Mouse (Mus musculus) lung, postnatal 0 days (tissue): ENCODE data around the gene Lmntd2. TPM values are rescaled to one million over a fixed set of nuclear protein-coding genes. Genes with fewer than 3 reads are reported as not detected.
A peak's percentile ranks its signal among the peaks of the same experiment; 100 is the strongest.

ENCODE experiments used
- ATAC-seq: fragments of 200-750 bp; cut with Nextera tagmentation; 2 replicates; pipeline ENCODE4 v1.8.0; 2017; ENCODE audit warnings: moderate library complexity
- DNase-seq: peaks from one replicate; pipeline ENCODE4 v3.0.0-alpha.2; 2016; ENCODE audit warnings: low spot score
- H3K27ac ChIP-seq: fragments of 300-500 bp; sonication (generic); 2 replicates; pipeline ENCODE4 v1.5.1; 2014; ENCODE audit warnings: antibody characterized with exemption, mild to moderate bottlenecking, low read length, mixed read lengths
- H3K27me3 ChIP-seq: fragments of 300-500 bp; sonication (generic); replicated peaks from 2 replicates; pipeline ENCODE4 v1.6.1; 2014; ENCODE audit warnings: low read length, mixed read lengths; ENCODE audit not compliant: insufficient read depth
- H3K36me3 ChIP-seq: fragments of 300-500 bp; sonication (generic); 2 replicates; pipeline ENCODE4 v1.6.1; 2014; ENCODE audit warnings: low read length, mixed read lengths; ENCODE audit not compliant: insufficient read depth
- H3K4me1 ChIP-seq: fragments of 300-500 bp; sonication (generic); 2 replicates; pipeline ENCODE4 v1.6.1; 2014; ENCODE audit warnings: antibody characterized with exemption, low read depth, low read length, mixed read lengths; ENCODE audit not compliant: insufficient read depth
- H3K4me2 ChIP-seq: fragments of 300-500 bp; sonication (generic); replicated peaks from 2 replicates; pipeline ENCODE4 v1.6.1; 2014; ENCODE audit warnings: low read depth, mild to moderate bottlenecking, low read length, moderate library complexity, mixed read lengths
- H3K4me3 ChIP-seq: fragments of 300-500 bp; sonication (generic); 2 replicates; pipeline ENCODE4 v1.5.1; 2014; ENCODE audit warnings: low read depth, low read length
- H3K9ac ChIP-seq: fragments of 300-500 bp; sonication (generic); replicated peaks from 2 replicates; pipeline ENCODE4 v1.6.1; 2014; ENCODE audit warnings: low read depth, mild to moderate bottlenecking
- H3K9me3 ChIP-seq: fragments of 300-500 bp; sonication (generic); 2 replicates; pipeline ENCODE4 v1.6.1; 2016; ENCODE audit warnings: low read length, mixed read lengths
- CTCF ChIP-seq: IDR thresholded peaks from 2 replicates; pipeline ENCODE4 v1.5.1; 2016; ENCODE audit warnings: antibody characterized with exemption, mild to moderate bottlenecking
- EP300 ChIP-seq: IDR thresholded peaks from 2 replicates; pipeline ENCODE4 v1.6.1; 2016; ENCODE audit warnings: antibody characterized with exemption, mild to moderate bottlenecking, control low read depth
- WGBS: fragments of 180-500 bp; shearing (Covaris S2); extraction: QIAGEN DNeasy Blood & Tissue Kit; methylation state at CpG from one replicate; pipeline ENCODE4 v1.1.7; 2014; 5-methylcytosine and 5-hydroxymethylcytosine counted together
- polyA plus RNA-seq: library from polyadenylated mRNA; unstranded; fragments of >200 nt; fragmentation: Nextera tagmentation; extraction: Ambion mirVana; gene quantifications from 2 replicates; pipeline ENCODE4 v1.2.1, GENCODE M21; 2015

Gene Lmntd2
- polyA plus RNA-seq, 1 experiment from 2014 or later: 0.97 TPM

- Histone ChIP-seq H3K27ac (no peak overlapping the region), H3K9ac (no peak overlapping the region)
Measured at GRCm38 (mm10) chr7:141205504-141205903, 8.4 kb downstream of the Lmntd2 start.

GRCm38 (mm10) chr7:141204546-141204945 is 9.3 kb downstream of the Lmntd2 start:
- DNase-seq (no peak), ATAC-seq (no peak)
- H3K27me3 ChIP-seq: no peaks in the 10 kb centered on the region
- H3K4me2 ChIP-seq: no peak overlapping the region
- no peaks in the 10 kb centered on the region for H3K4me1 ChIP-seq
- H3K4me3 ChIP-seq: no peak overlapping the region
- no peak overlapping the region for H3K9ac ChIP-seq
- WGBS: 55% methylated on average over 3 of the region's 3 CpGs
- H3K36me3 ChIP-seq: no peaks in the 10 kb centered on the region
- no peak overlapping the region for H3K27ac ChIP-seq
- TF ChIP-seq CTCF (no peak), EP300 (no peak)
- H3K9me3 ChIP-seq: no peaks in the 10 kb centered on the region

More at GRCm38 (mm10) chr7:141205504-141205903, 8.4 kb downstream of the Lmntd2 start:
- TF ChIP-seq EP300 (no peak), CTCF (no peak)
- no peak overlapping the region for H3K4me3 ChIP-seq
- H3K9me3 ChIP-seq: no peaks in the 10 kb centered on the region
- 82% methylated on average over 5 of the region's 5 CpGs for whole genome bisulfite sequencing
- ATAC-seq (no peak), DNase-seq (no peak)
- no peak overlapping the region for H3K4me2 ChIP-seq
- H3K36me3 ChIP-seq: no peaks in the 10 kb centered on the region
- no peaks in the 10 kb centered on the region for H3K4me1 ChIP-seq
- 0 out of 2 replicates have a peak, but pooled peaks cover 3% of the 10 kb centered on the region for H3K27me3 ChIP-seq

DNA sequence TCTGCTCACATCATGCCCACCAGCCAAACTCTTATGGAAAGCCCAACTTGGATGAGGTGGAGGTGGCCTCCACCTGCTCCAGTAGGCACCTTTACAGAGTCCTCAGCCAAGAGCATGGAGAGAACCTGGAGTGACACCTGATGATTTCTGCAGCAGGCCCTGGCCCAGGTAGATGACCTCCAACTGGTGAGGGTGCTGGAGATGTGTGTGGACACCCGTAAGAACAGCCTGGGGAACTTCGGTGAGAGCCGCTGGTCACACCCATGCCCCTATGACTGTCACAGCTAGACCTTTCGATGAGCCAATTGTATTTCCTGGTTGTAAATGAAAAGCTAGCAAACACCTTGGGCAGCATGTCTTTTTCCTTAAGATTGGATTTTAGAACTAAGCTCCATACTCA is 15.8 kb downstream of the Lmntd2 start:
- no peak overlapping the region for H3K9ac ChIP-seq
- no peak overlapping the region for H3K4me3 ChIP-seq
- TF ChIP-seq CTCF (no peak), EP300 (no peak)

GRCm38 (mm10) chr7:141196619-141197282 is 17.1 kb downstream of the Lmntd2 start:
- WGBS: 90% methylated on average over 8 of the region's 8 CpGs
- peaks cover 5% of the 10 kb centered on the region; the same call in 1 of the 2 replicates for H3K36me3 ChIP-seq
- H3K9ac ChIP-seq: no peak overlapping the region
- DNase-seq (no peak), ATAC-seq (no peak)
- H3K4me2 ChIP-seq: no peak overlapping the region
- no peak for TF ChIP-seq EP300
- TF ChIP-seq CTCF: no peak
- no peak overlapping the region for H3K4me3 ChIP-seq
- H3K27ac ChIP-seq: no peak overlapping the region
- H3K4me1 ChIP-seq: peaks cover 9% of the 10 kb centered on the region; the same call in 1 of the 2 replicates
- no peaks in the 10 kb centered on the region for H3K27me3 ChIP-seq
- H3K9me3 ChIP-seq: no peaks in the 10 kb centered on the region

More for the DNA sequence above, 15.8 kb downstream of the Lmntd2 start:
- no peaks in the 10 kb centered on the region for H3K27me3 ChIP-seq
- 94% methylated on average over 4 of the region's 4 CpGs for WGBS
- no peak overlapping the region for H3K27ac ChIP-seq
- H3K4me1 ChIP-seq: peaks cover 2% of the 10 kb centered on the region; the same call in 1 of the 2 replicates
- ATAC-seq (no peak), DNase-seq (no peak)
- no peak overlapping the region for H3K4me2 ChIP-seq
- H3K9me3 ChIP-seq: no peaks in the 10 kb centered on the region
- H3K36me3 ChIP-seq: no peaks in the 10 kb centered on the region

- Histone ChIP-seq H3K27me3 (no peaks in the 10 kb centered on the region), H3K4me2 (no peak overlapping the region), H3K4me3 (no peak overlapping the region), H3K9ac (no peak overlapping the region), H3K36me3 (peaks cover 13% of the 10 kb centered on the region; the same call in 1 of the 2 replicates), H3K27ac (no peak overlapping the region), H3K4me1 (peaks cover 14% of the 10 kb centered on the region; the same call in 1 of the 2 replicates), H3K9me3 (no peaks in the 10 kb centered on the region)
- no peak for TF ChIP-seq EP300
- no peak for TF ChIP-seq CTCF
- ATAC-seq (no peak), DNase-seq (no peak)
- 92% methylated on average over 2 of the region's 2 CpGs for WGBS
Measured at GRCm38 (mm10) chr7:141195754-141196153, 18.1 kb downstream of the Lmntd2 start.

- WGBS: under 1% methylated on average over 28 of the region's 28 CpGs
- Histone ChIP-seq H3K4me3 (peak overlapping the region; percentile 90), H3K27ac (peak overlapping the region; percentile 71; the same call in 1 of the 2 replicates), H3K27me3 (no peaks in the 10 kb centered on the region), H3K36me3 (peaks cover 22% of the 10 kb centered on the region), H3K4me2 (peak overlapping the region; percentile 93), H3K9ac (peak overlapping the region; percentile 34; the same call in 1 of the 2 replicates), H3K9me3 (no peaks in the 10 kb centered on the region), H3K4me1 (peaks cover 14% of the 10 kb centered on the region; the same call in 1 of the 2 replicates)
- TF ChIP-seq CTCF (no peak), EP300 (no peak)
- ATAC-seq (0 out of 2 replicates have a peak, but pooled peaks have one; percentile 8), DNase-seq (peak; percentile 83)
Measured at GRCm38 (mm10) chr7:141194830-141195229, 19.1 kb downstream of the Lmntd2 start.
